Mouse (Mus musculus): ENCODE measurements around the gene Tbc1d22b.
A peak's percentile ranks its signal among the peaks of the same experiment; 100 is the strongest.
"Not testable (repeated sequence)": the region's sequence is repeated elsewhere in the genome, so short reads cannot be mapped to it uniquely, and the experiment has no call there.

Tbc1d22b gene

GRCm38 (mm10) chr17:29595891-29596770, 46.5 kb downstream of the Tbc1d22b start:
- no peak for DNase-seq (ENCODE audit: low read depth, low spot score)

- no peak for DNase-seq (ENCODE audit: low read depth, low spot score)
Observed at GRCm38 (mm10) chr17:29596771-29597132, 47.2 kb downstream of the Tbc1d22b start.

GRCm38 (mm10) chr17:29599051-29599450, 49.5 kb downstream of the Tbc1d22b start:
- no peak for DNase-seq (ENCODE audit: low read depth, low spot score)

- no peak for DNase-seq (ENCODE audit: low read depth, low spot score)
Observed at GRCm38 (mm10) chr17:29599537-29599936, 50.0 kb downstream of the Tbc1d22b start.

- no peak for DNase-seq (ENCODE audit: low read depth, low spot score)
Observed at GRCm38 (mm10) chr17:29601391-29601790, 51.8 kb downstream of the Tbc1d22b start.

GRCm38 (mm10) chr17:29603283-29603682, 53.7 kb downstream of the Tbc1d22b start:
- DNase-seq (ENCODE audit: low read depth, low spot score): no peak

GRCm38 (mm10) chr17:29613453-29613852, 63.9 kb downstream of the Tbc1d22b start:
- not testable (repeated sequence) for DNase-seq (ENCODE audit: low read depth, low spot score)

GRCm38 (mm10) chr17:29614115-29615023, 64.8 kb downstream of the Tbc1d22b start, which contains the start of the genes Rnf8 and Gm28043:
Rnf8 (plus strand) TSS chr17:29614790.
Gm28043 (plus strand) TSS chr17:29614876.
- peak; percentile 87 for DNase-seq (ENCODE audit: low read depth, low spot score)

- DNase-seq (ENCODE audit: low read depth, low spot score): no peak
Observed at GRCm38 (mm10) chr17:29615024-29615551, 65.5 kb downstream of the Tbc1d22b start.

- peak; percentile 45 for DNase-seq (ENCODE audit: low read depth, low spot score)
Observed at GRCm38 (mm10) chr17:29615616-29616015, 66.0 kb downstream of the Tbc1d22b start.

GRCm38 (mm10) chr17:29619231-29619630, 69.6 kb downstream of the Tbc1d22b start:
- DNase-seq (ENCODE audit: low read depth, low spot score): no peak

- DNase-seq (ENCODE audit: low read depth, low spot score): no peak
Observed at GRCm38 (mm10) chr17:29623488-29623887, 73.9 kb downstream of the Tbc1d22b start.

- DNase-seq (ENCODE audit: low read depth, low spot score): no peak
Observed at GRCm38 (mm10) chr17:29627285-29627684, 77.7 kb downstream of the Tbc1d22b start.

GRCm38 (mm10) chr17:29628946-29629345, 79.4 kb downstream of the Tbc1d22b start:
- no peak for DNase-seq (ENCODE audit: low read depth, low spot score)

GRCm38 (mm10) chr17:29629620-29630019, 80.0 kb downstream of the Tbc1d22b start:
- DNase-seq (ENCODE audit: low read depth, low spot score): no peak

- DNase-seq (ENCODE audit: low read depth, low spot score): no peak
Observed at GRCm38 (mm10) chr17:29632312-29632711, 82.7 kb downstream of the Tbc1d22b start.

GRCm38 (mm10) chr17:29635492-29635891, 85.9 kb downstream of the Tbc1d22b start:
- DNase-seq (ENCODE audit: low read depth, low spot score): no peak

GRCm38 (mm10) chr17:29636118-29636517, 86.5 kb downstream of the Tbc1d22b start:
- DNase-seq (ENCODE audit: low read depth, low spot score): no peak

GRCm38 (mm10) chr17:29637377-29637776, 87.8 kb downstream of the Tbc1d22b start:
- DNase-seq (ENCODE audit: low read depth, low spot score): no peak

GRCm38 (mm10) chr17:29637895-29638294, 88.3 kb downstream of the Tbc1d22b start:
- no peak for DNase-seq (ENCODE audit: low read depth, low spot score)

GRCm38 (mm10) chr17:29640971-29641370, 91.4 kb downstream of the Tbc1d22b start:
- DNase-seq (ENCODE audit: low read depth, low spot score): no peak

GRCm38 (mm10) chr17:29642219-29642618, 92.6 kb downstream of the Tbc1d22b start:
- DNase-seq (ENCODE audit: low read depth, low spot score): no peak

Measured in telencephalon, adult 2 months (tissue).